Mouse (Mus musculus) embryonic facial prominence, embryonic 12.5 days (tissue): ENCODE measurements around the gene Gm20696. TPM values are rescaled to one million over a fixed set of nuclear protein-coding genes. Genes with fewer than 3 reads are reported as not detected.

Source experiments
- ATAC-seq: fragments of 200-750 bp; cut with Nextera tagmentation; 2 replicates; pipeline ENCODE4 v1.8.0; 2017; ENCODE audit not compliant: insufficient number of reproducible peaks, insufficient read depth, low FRiP score, low TSS enrichment
- H3K27ac ChIP-seq: fragments of 300-500 bp; sonication (generic); 2 replicates; pipeline ENCODE4 v1.5.1; 2016; ENCODE audit warnings: mild to moderate bottlenecking
- H3K27me3 ChIP-seq: fragments of 300-500 bp; sonication (generic); 2 replicates; pipeline ENCODE4 v1.6.1; 2016; ENCODE audit warnings: mild to moderate bottlenecking, moderate library complexity
- H3K36me3 ChIP-seq: fragments of 300-500 bp; sonication (generic); 2 replicates; pipeline ENCODE4 v1.6.1; 2016; ENCODE audit warnings: mild to moderate bottlenecking
- H3K4me1 ChIP-seq: fragments of 300-500 bp; sonication (generic); 2 replicates; pipeline ENCODE4 v1.6.1; 2016
- H3K4me2 ChIP-seq: fragments of 300-500 bp; sonication (generic); replicated peaks from 2 replicates; pipeline ENCODE4 v1.6.1; 2016; ENCODE audit warnings: mild to moderate bottlenecking, moderate library complexity
- H3K4me3 ChIP-seq: fragments of 300-500 bp; sonication (generic); 2 replicates; pipeline ENCODE4 v1.5.1; 2016; ENCODE audit warnings: mild to moderate bottlenecking
- H3K9ac ChIP-seq: fragments of 300-500 bp; sonication (generic); 2 replicates; pipeline ENCODE4 v1.6.1; 2016; ENCODE audit warnings: mild to moderate bottlenecking, moderate library complexity
- H3K9me3 ChIP-seq: fragments of 300-500 bp; sonication (generic); 2 replicates; pipeline ENCODE4 v1.6.1; 2016; ENCODE audit warnings: mild to moderate bottlenecking, moderate library complexity
- WGBS: fragments of 180-500 bp; shearing (Covaris S2); methylation state at CpG from one replicate; pipeline ENCODE4 v1.1.7; 2016; 5-methylcytosine and 5-hydroxymethylcytosine counted together
- polyA plus RNA-seq: library from polyadenylated mRNA; unstranded; fragments of >200 nt; fragmentation: Nextera tagmentation; extraction: Ambion mirVana; gene quantifications from 2 replicates; pipeline ENCODE4 v1.2.1, GENCODE M21; 2016

The Gm20696 gene
- polyA plus RNA-seq, 1 experiment from 2014 or later, result 7.5 TPM

GRCm38 (mm10) chr6:99251222-99251621 lies 415.4 kb downstream of the Gm20696 start:
- Histone ChIP-seq H3K27me3 (no peaks in the 10 kb centered on the region), H3K4me3 (no peak overlapping the region), H3K36me3 (no peaks in the 10 kb centered on the region), H3K27ac (no peak overlapping the region), H3K9ac (no peak overlapping the region), H3K4me2 (no peak overlapping the region), H3K9me3 (no peaks in the 10 kb centered on the region), H3K4me1 (no peaks in the 10 kb centered on the region)
- ATAC-seq, result no peak
- 93% methylated on average over 3 of the region's 3 CpGs for WGBS

DNA sequence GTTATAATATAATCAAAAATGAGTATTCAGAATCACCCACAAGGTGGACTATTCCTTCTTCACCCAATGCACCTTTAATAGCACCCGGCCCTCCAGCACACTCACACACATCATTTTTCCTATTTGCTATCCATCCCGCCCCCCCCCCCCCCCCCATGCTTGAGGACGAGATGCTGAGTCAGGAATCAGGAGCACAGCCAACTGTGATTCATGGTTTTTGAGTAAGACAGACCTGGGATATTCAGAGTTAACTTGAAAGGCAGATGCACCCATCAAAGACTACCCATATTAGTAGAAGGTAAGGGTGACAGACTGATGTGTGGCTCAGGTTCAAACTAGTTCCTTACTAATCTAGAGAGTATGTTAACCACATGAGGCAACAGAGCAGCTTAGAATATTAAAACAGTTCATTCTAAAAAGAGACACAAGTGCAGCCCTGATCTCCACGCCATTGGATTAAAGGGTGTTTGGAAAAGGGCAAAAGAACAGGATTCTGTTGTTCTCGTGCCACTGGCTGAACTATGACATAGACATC lies 417.0 kb downstream of the Gm20696 start:
- Histone ChIP-seq H3K9me3 (no peaks in the 10 kb centered on the region), H3K27ac (no peak overlapping the region), H3K27me3 (no peaks in the 10 kb centered on the region), H3K4me2 (no peak overlapping the region), H3K36me3 (no peaks in the 10 kb centered on the region), H3K9ac (no peak overlapping the region), H3K4me3 (no peak overlapping the region), H3K4me1 (no peaks in the 10 kb centered on the region)
- no peak for ATAC-seq
- WGBS, result 79% methylated on average over 5 of the region's 5 CpGs

DNA sequence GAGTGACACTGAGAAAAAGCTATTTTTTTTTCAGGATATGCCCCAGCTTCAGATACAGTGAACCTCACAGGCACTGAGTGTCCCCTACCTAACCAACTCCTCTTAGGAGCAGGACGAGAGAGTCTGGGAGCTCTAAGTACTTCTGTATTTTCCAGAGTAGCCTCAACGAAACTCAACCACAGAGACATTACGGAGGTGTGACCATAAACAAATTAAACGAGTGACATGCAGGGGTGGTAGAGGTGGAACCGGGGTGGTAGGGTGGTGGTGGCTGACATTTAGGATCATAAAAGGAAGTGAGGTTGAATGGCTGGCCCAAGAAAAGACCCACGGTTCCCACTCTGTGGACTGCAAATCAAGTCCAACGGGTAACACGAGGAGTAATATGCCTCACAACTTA lies 418.2 kb downstream of the Gm20696 start:
- ATAC-seq, result no peak
- H3K4me3 ChIP-seq, result no peak overlapping the region
- H3K36me3 ChIP-seq, result no peaks in the 10 kb centered on the region
- no peaks in the 10 kb centered on the region for H3K27me3 ChIP-seq
- H3K4me1 ChIP-seq, result no peaks in the 10 kb centered on the region
- 84% methylated on average over 8 of the region's 8 CpGs for WGBS
- H3K9ac ChIP-seq, result no peak overlapping the region
- no peaks in the 10 kb centered on the region for H3K9me3 ChIP-seq
- no peak overlapping the region for H3K27ac ChIP-seq
- no peak overlapping the region for H3K4me2 ChIP-seq

GRCm38 (mm10) chr6:99241625-99242395 lies 424.8 kb downstream of the Gm20696 start:
- no peak overlapping the region for H3K4me3 ChIP-seq
- 95% methylated on average over 10 of the region's 10 CpGs for WGBS
- no peaks in the 10 kb centered on the region for H3K9me3 ChIP-seq
- H3K4me2 ChIP-seq, result no peak overlapping the region
- no peaks in the 10 kb centered on the region for H3K27me3 ChIP-seq
- H3K36me3 ChIP-seq, result no peaks in the 10 kb centered on the region
- H3K9ac ChIP-seq, result no peak overlapping the region
- H3K27ac ChIP-seq, result no peak overlapping the region
- H3K4me1 ChIP-seq, result no peaks in the 10 kb centered on the region
- ATAC-seq, result no peak

- Histone ChIP-seq H3K9me3 (no peaks in the 10 kb centered on the region), H3K36me3 (no peaks in the 10 kb centered on the region), H3K4me2 (no peak overlapping the region), H3K27me3 (no peaks in the 10 kb centered on the region), H3K9ac (no peak overlapping the region), H3K4me1 (no peaks in the 10 kb centered on the region), H3K4me3 (no peak overlapping the region), H3K27ac (no peak overlapping the region)
- no peak for ATAC-seq
Observed at GRCm38 (mm10) chr6:99240764-99241163, 425.8 kb downstream of the Gm20696 start.

DNA sequence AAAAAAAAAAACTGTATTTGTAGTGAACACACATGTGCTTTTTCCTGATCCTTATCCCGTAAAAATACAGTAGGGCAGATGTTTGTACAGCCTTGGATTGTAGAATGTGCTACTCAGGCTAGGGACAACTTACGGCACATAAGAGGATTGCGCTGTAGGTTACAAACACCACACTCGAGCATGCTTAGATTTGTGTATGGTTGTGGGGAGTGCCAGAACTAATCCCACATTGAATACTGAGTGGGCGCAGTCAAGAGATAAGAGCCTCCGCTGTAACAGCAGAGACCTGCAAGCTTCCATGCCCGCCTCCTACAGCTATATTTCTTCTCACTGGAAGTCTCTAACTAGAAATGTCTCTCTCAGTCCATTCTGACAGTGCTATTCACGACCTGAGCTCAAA lies 431.0 kb downstream of the Gm20696 start:
- WGBS, result 86% methylated on average over 8 of the region's 8 CpGs

DNA sequence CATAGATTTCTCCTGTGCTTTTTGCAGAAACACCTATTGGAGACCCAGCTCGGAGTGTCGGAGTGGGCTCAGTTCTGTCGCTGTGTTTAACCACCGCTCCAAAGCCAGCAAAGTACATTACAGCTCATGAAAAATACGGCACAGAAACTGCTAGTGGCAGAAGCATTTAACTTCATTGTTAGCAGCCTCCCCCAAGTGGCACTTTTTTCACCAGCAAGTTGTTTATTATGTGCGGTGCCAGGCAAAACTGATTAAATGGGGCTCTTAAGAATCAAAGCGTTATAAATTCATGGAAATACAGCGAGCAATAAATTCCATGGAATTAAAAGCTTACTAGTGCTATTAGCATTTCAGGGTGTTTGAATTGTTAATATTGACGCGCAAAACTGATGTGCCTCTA lies 433.2 kb downstream of the Gm20696 start:
- H3K9me3 ChIP-seq, result no peaks in the 10 kb centered on the region
- H3K27ac ChIP-seq, result no peak overlapping the region
- ATAC-seq, result no peak
- no peaks in the 10 kb centered on the region for H3K27me3 ChIP-seq
- H3K9ac ChIP-seq, result no peak overlapping the region
- no peaks in the 10 kb centered on the region; the same call in 1 of the 2 replicates for H3K36me3 ChIP-seq
- WGBS, result 85% methylated on average over 10 of the region's 10 CpGs
- 0 out of 2 replicates have a peak, but pooled peaks cover 3% of the 10 kb centered on the region for H3K4me1 ChIP-seq
- H3K4me2 ChIP-seq, result no peak overlapping the region
- H3K4me3 ChIP-seq, result no peak overlapping the region

More for the DNA sequence above, 431.0 kb downstream of the Gm20696 start:
- no peaks in the 10 kb centered on the region for H3K9me3 ChIP-seq
- 0 out of 2 replicates have a peak, but pooled peaks cover 3% of the 10 kb centered on the region for H3K4me1 ChIP-seq
- H3K27me3 ChIP-seq, result no peaks in the 10 kb centered on the region
- no peaks in the 10 kb centered on the region; the same call in 1 of the 2 replicates for H3K36me3 ChIP-seq
- ATAC-seq, result no peak
- no peak overlapping the region for H3K9ac ChIP-seq
- H3K4me3 ChIP-seq, result no peak overlapping the region
- H3K27ac ChIP-seq, result no peak overlapping the region
- H3K4me2 ChIP-seq, result no peak overlapping the region

- H3K4me2 ChIP-seq, result no peak overlapping the region
- no peak overlapping the region for H3K27ac ChIP-seq
- no peaks in the 10 kb centered on the region for H3K27me3 ChIP-seq
- H3K4me3 ChIP-seq, result no peak overlapping the region
- no peaks in the 10 kb centered on the region; the same call in 1 of the 2 replicates for H3K36me3 ChIP-seq
- ATAC-seq, result no peak
- WGBS, result 83% methylated on average over 6 of the region's 6 CpGs
- no peak overlapping the region for H3K9ac ChIP-seq
- no peaks in the 10 kb centered on the region for H3K9me3 ChIP-seq
- no peaks in the 10 kb centered on the region for H3K4me1 ChIP-seq
Observed at GRCm38 (mm10) chr6:99228336-99228870, 438.2 kb downstream of the Gm20696 start.

- WGBS, result 87% methylated on average over 5 of the region's 5 CpGs
- H3K27ac ChIP-seq, result no peak overlapping the region
- no peak overlapping the region for H3K4me3 ChIP-seq
- no peaks in the 10 kb centered on the region for H3K4me1 ChIP-seq
- H3K36me3 ChIP-seq, result no peaks in the 10 kb centered on the region
- no peak overlapping the region for H3K9ac ChIP-seq
- no peaks in the 10 kb centered on the region for H3K27me3 ChIP-seq
- no peak overlapping the region for H3K4me2 ChIP-seq
- no peak for ATAC-seq
- no peaks in the 10 kb centered on the region for H3K9me3 ChIP-seq
Observed at GRCm38 (mm10) chr6:99221147-99221546, 445.4 kb downstream of the Gm20696 start.

DNA sequence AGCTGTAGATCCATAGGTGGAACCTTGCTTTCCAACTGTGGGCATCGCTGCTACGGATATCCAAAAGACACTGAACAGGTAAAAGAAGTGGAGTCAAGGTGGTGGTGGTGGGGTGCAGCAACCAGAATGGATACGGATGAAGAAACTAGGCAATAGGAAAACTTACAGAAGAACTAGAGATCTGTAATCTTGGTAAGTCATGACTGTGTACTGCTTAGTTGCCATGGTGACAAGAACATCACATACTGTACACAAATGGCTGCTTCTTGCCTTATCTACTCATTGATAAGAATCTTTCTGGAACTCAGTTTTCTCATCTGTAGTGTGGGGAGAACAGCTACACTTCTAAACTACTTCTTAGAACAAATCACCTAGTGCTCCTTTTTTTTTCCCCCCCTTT lies 446.1 kb downstream of the Gm20696 start:
- Histone ChIP-seq H3K9me3 (no peaks in the 10 kb centered on the region), H3K27me3 (no peaks in the 10 kb centered on the region), H3K4me2 (no peak overlapping the region), H3K9ac (no peak overlapping the region), H3K27ac (no peak overlapping the region), H3K4me1 (no peaks in the 10 kb centered on the region), H3K4me3 (no peak overlapping the region), H3K36me3 (no peaks in the 10 kb centered on the region)
- WGBS, result 98% methylated on average over 3 of the region's 3 CpGs
- no peak for ATAC-seq

DNA sequence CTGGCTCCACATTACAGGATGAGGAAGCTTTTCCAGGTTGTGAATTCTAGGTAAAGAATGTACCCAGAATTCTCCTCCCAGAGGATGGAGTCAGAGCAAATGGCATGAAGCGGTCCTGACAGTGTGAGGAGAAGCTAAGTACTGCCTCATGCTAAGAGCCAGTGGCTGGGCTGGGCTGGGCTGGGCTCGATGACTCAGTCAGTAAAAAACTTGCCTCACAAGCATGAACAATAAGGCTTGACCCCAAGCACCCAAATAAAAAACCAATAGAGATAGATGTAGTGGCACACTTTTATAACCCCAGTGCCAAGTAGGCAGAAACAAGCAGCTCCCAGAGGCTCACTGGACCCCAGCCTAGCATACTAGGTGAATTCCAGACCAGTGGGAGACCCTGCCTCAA lies 448.8 kb downstream of the Gm20696 start:
- WGBS, result 88% methylated on average over 2 of the region's 2 CpGs
- no peak overlapping the region for H3K9ac ChIP-seq
- ATAC-seq, result no peak
- no peaks in the 10 kb centered on the region for H3K36me3 ChIP-seq
- no peaks in the 10 kb centered on the region for H3K9me3 ChIP-seq
- no peak overlapping the region for H3K4me3 ChIP-seq
- H3K27me3 ChIP-seq, result no peaks in the 10 kb centered on the region
- H3K4me1 ChIP-seq, result no peaks in the 10 kb centered on the region
- H3K4me2 ChIP-seq, result no peak overlapping the region
- no peak overlapping the region for H3K27ac ChIP-seq

- ATAC-seq, result no peak
- 85% methylated on average over 6 of the region's 7 CpGs for WGBS
Observed at GRCm38 (mm10) chr6:99217155-99217554, 449.4 kb downstream of the Gm20696 start.

More at GRCm38 (mm10) chr6:99217155-99217554, 449.4 kb downstream of the Gm20696 start:
- no peaks in the 10 kb centered on the region for H3K9me3 ChIP-seq
- no peaks in the 10 kb centered on the region for H3K36me3 ChIP-seq
- H3K27ac ChIP-seq, result no peak overlapping the region
- H3K27me3 ChIP-seq, result no peaks in the 10 kb centered on the region
- H3K4me3 ChIP-seq, result no peak overlapping the region
- H3K4me1 ChIP-seq, result no peaks in the 10 kb centered on the region
- H3K4me2 ChIP-seq, result no peak overlapping the region
- H3K9ac ChIP-seq, result no peak overlapping the region
